Mouse (Mus musculus) forebrain, embryonic 13.5 days (tissue): ENCODE data around the gene Map7d2. TPM values are rescaled to one million over a fixed set of nuclear protein-coding genes. Genes with fewer than 3 reads are reported as not detected.
A peak's percentile ranks its signal among the peaks of the same experiment; 100 is the strongest.

Experiments
- ATAC-seq: fragments of 200-750 bp; cut with Nextera tagmentation; 2 replicates; pipeline ENCODE4 v1.8.0; 2017
- H3K27ac ChIP-seq: fragments of 300-500 bp; sonication (generic); 2 replicates; pipeline ENCODE4 v1.5.1; 2015; ENCODE audit warnings: inconsistent platforms, mild to moderate bottlenecking, moderate library complexity
- H3K27me3 ChIP-seq: fragments of 300-500 bp; sonication (generic); 2 replicates; pipeline ENCODE4 v1.6.1; 2015; ENCODE audit warnings: mild to moderate bottlenecking, inconsistent platforms
- H3K36me3 ChIP-seq: fragments of 300-500 bp; sonication (generic); 2 replicates; pipeline ENCODE4 v1.6.1; 2015; ENCODE audit warnings: mild to moderate bottlenecking, inconsistent platforms; ENCODE audit not compliant: poor library complexity, severe bottlenecking
- H3K4me1 ChIP-seq: fragments of 300-500 bp; sonication (generic); 2 replicates; pipeline ENCODE4 v1.6.1; 2015; ENCODE audit warnings: inconsistent platforms
- H3K4me2 ChIP-seq: fragments of 300-500 bp; sonication (generic); 2 replicates; pipeline ENCODE4 v1.6.1; 2015; ENCODE audit warnings: inconsistent platforms, mild to moderate bottlenecking, moderate library complexity
- H3K4me3 ChIP-seq: fragments of 300-500 bp; sonication (generic); 2 replicates; pipeline ENCODE4 v1.5.1; 2015; ENCODE audit warnings: mild to moderate bottlenecking, inconsistent platforms
- H3K9ac ChIP-seq: fragments of 300-500 bp; sonication (generic); 2 replicates; pipeline ENCODE4 v1.6.1; 2015; ENCODE audit warnings: mild to moderate bottlenecking, inconsistent platforms
- H3K9me3 ChIP-seq: fragments of 300-500 bp; sonication (generic); replicated peaks from 2 replicates; pipeline ENCODE4 v1.6.1; 2016; ENCODE audit warnings: inconsistent platforms
- WGBS: fragments of 180-500 bp; shearing (Covaris S2); methylation state at CpG from one replicate; pipeline ENCODE4 v1.1.7; 2015; 5-methylcytosine and 5-hydroxymethylcytosine counted together
- polyA plus RNA-seq: library from polyadenylated mRNA; unstranded; fragments of >200 nt; fragmentation: Nextera tagmentation; extraction: Ambion mirVana; gene quantifications from 2 replicates; pipeline ENCODE4 v1.2.1, GENCODE M21; 2015

The Map7d2 gene
- polyA plus RNA-seq, 1 experiment from 2014 or later, result 12.2 TPM

GRCm38 (mm10) chrX:159521780-159522179, 107.4 kb downstream of the Map7d2 start:
- H3K27me3 ChIP-seq, result 0 out of 2 replicates have a peak, but pooled peaks cover 3% of the 10 kb centered on the region
- H3K4me3 ChIP-seq, result no peak overlapping the region
- WGBS, result 81% methylated on average over 3 of the region's 3 CpGs
- no peaks in the 10 kb centered on the region for H3K9me3 ChIP-seq
- H3K4me2 ChIP-seq, result no peak overlapping the region
- no peaks in the 10 kb centered on the region for H3K36me3 ChIP-seq
- no peak for ATAC-seq
- H3K9ac ChIP-seq, result no peak overlapping the region
- H3K27ac ChIP-seq, result no peak overlapping the region
- no peaks in the 10 kb centered on the region for H3K4me1 ChIP-seq

GRCm38 (mm10) chrX:159522651-159523050, 108.3 kb downstream of the Map7d2 start:
- Histone ChIP-seq H3K27me3 (0 out of 2 replicates have a peak, but pooled peaks cover 3% of the 10 kb centered on the region), H3K9ac (no peak overlapping the region), H3K4me1 (no peaks in the 10 kb centered on the region), H3K4me2 (no peak overlapping the region), H3K4me3 (no peak overlapping the region), H3K9me3 (no peaks in the 10 kb centered on the region), H3K27ac (no peak overlapping the region), H3K36me3 (no peaks in the 10 kb centered on the region)
- ATAC-seq, result no peak
- 85% methylated on average over 4 of the region's 4 CpGs for WGBS

GRCm38 (mm10) chrX:159526388-159526787, 112.0 kb downstream of the Map7d2 start, which contains the start of gene Bclaf3:
Bclaf3 (plus strand) TSS chrX:159526688.
- Histone ChIP-seq H3K27me3 (no peaks in the 10 kb centered on the region), H3K4me2 (no peak within 1 kb of the TSS), H3K9ac (no peak within 1 kb of the TSS), H3K4me1 (no peaks in the 10 kb centered on the region), H3K36me3 (no peaks in the 10 kb centered on the region), H3K4me3 (no peak within 1 kb of the TSS), H3K9me3 (no peaks in the 10 kb centered on the region), H3K27ac (no peak within 1 kb of the TSS)
- WGBS, result 83% methylated on average over 6 of the region's 6 CpGs
- ATAC-seq, result no peak

- Histone ChIP-seq H3K9me3 (no peaks in the 10 kb centered on the region), H3K4me2 (peak overlapping the region; percentile 56), H3K27ac (peak overlapping the region; percentile 81), H3K36me3 (no peaks in the 10 kb centered on the region), H3K4me3 (peak overlapping the region; percentile 58), H3K9ac (peak overlapping the region; percentile 72), H3K27me3 (no peaks in the 10 kb centered on the region), H3K4me1 (peaks cover 5% of the 10 kb centered on the region)
- 17% methylated on average over 24 of the region's 38 CpGs for WGBS
- peak; percentile 99 for ATAC-seq
These were observed 118.0 kb downstream of the Map7d2 start for GRCm38 (mm10) chrX:159532427-159532810.

GRCm38 (mm10) chrX:159532811-159533462, 118.6 kb downstream of the Map7d2 start:
- 18% methylated on average over 29 of the region's 56 CpGs for WGBS
- Histone ChIP-seq H3K9ac (peak overlapping the region; percentile 72), H3K27ac (peak overlapping the region; percentile 81), H3K4me3 (peak overlapping the region; percentile 58), H3K9me3 (no peaks in the 10 kb centered on the region), H3K36me3 (no peaks in the 10 kb centered on the region), H3K4me1 (peaks cover 5% of the 10 kb centered on the region), H3K4me2 (peak overlapping the region; percentile 56), H3K27me3 (no peaks in the 10 kb centered on the region)
- ATAC-seq, result no peak

GRCm38 (mm10) chrX:159541936-159542335, 127.6 kb downstream of the Map7d2 start:
- H3K4me1 ChIP-seq, result no peaks in the 10 kb centered on the region
- peaks cover 10% of the 10 kb centered on the region for H3K36me3 ChIP-seq
- H3K4me2 ChIP-seq, result no peak overlapping the region
- H3K27ac ChIP-seq, result no peak overlapping the region
- 85% methylated on average over 18 of the region's 18 CpGs for WGBS
- no peaks in the 10 kb centered on the region for H3K27me3 ChIP-seq
- H3K9ac ChIP-seq, result no peak overlapping the region
- no peak for ATAC-seq
- H3K4me3 ChIP-seq, result no peak overlapping the region
- H3K9me3 ChIP-seq, result no peaks in the 10 kb centered on the region

GRCm38 (mm10) chrX:159547093-159547492, 132.7 kb downstream of the Map7d2 start:
- no peaks in the 10 kb centered on the region for H3K9me3 ChIP-seq
- H3K4me1 ChIP-seq, result no peaks in the 10 kb centered on the region
- no peaks in the 10 kb centered on the region for H3K27me3 ChIP-seq
- peaks cover 8% of the 10 kb centered on the region for H3K36me3 ChIP-seq
- H3K4me3 ChIP-seq, result no peak overlapping the region
- no peak for ATAC-seq
- no peak overlapping the region for H3K9ac ChIP-seq
- no peak overlapping the region for H3K27ac ChIP-seq
- 84% methylated on average over 5 of the region's 5 CpGs for WGBS
- no peak overlapping the region for H3K4me2 ChIP-seq

Other genes starting within 250 kb of the Map7d2 start
- gene Rps6ka3, start 204.3 kb upstream of the Map7d2 start, polyA plus RNA-seq, result 3.4 and 4.8 TPM in 2 replicates
- 163 and 179 TPM in 2 replicates for gene Eif1ax, start 42.4 kb upstream of the Map7d2 start, polyA plus RNA-seq
- gene Bclaf3, start 112.1 kb downstream of the Map7d2 start, polyA plus RNA-seq, result 32.4 and 34.7 TPM in 2 replicates
- 28.8 and 33.4 TPM in 2 replicates for gene Sh3kbp1, start 212.7 kb downstream of the Map7d2 start, polyA plus RNA-seq